Mouse (Mus musculus): ENCODE data around the gene Sgms2.

The Sgms2 gene

DNA sequence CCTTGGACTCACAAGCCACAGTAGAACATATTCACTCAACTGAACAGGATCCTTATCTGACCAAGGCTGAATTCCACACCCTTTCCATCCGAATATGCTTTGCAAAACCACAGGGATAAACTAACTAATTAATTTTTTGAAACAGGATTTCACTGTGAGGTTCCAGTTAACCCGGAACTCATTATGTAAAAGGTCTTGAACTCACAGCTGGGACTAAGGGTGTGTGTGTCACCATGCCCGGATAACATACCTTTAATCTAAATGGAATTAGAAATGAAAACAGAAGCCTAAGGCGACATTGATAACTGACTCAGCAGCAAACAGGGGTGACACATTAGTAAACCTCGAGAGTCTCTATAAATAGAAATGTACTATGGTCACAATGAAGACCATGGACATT is 5.8 kb downstream of the Sgms2 start:
- in situ Hi-C loops (cut with MseI, MboI): no loop called here

- in situ Hi-C loops (cut with MseI, MboI): no loop called here
Measured at GRCm38 (mm10) chr3:131483650-131484049, 7.6 kb downstream of the Sgms2 start.

GRCm38 (mm10) chr3:131481976-131482712 is 9.1 kb downstream of the Sgms2 start:
- in situ Hi-C loops (cut with MseI, MboI): no loop called here

GRCm38 (mm10) chr3:131480659-131481058 is 10.6 kb downstream of the Sgms2 start:
- in situ Hi-C loops (cut with MseI, MboI): no loop called here

GRCm38 (mm10) chr3:131479415-131479814 is 11.8 kb downstream of the Sgms2 start:
- in situ Hi-C loops (cut with MseI, MboI): no loop called here

DNA sequence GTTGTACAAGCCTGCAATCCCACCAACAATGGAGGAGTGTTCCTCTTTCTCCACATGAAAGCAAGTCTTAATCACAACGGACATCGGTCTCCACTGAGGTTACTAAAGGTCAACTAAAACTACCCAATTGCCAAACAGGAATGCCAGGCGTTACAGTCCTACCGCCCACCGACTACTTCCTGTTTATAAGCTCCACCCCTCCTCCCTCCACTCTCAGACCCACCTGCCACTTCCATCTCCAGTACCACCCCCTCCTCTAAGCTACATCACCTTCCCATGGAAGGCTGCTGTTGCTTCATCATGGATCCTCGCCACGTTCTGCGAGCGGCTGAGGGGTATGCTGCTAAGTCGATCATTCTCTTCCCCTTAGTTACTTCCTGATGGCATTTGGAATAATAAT is 15.2 kb downstream of the Sgms2 start:
- in situ Hi-C loops (cut with MseI, MboI): no loop called here

DNA sequence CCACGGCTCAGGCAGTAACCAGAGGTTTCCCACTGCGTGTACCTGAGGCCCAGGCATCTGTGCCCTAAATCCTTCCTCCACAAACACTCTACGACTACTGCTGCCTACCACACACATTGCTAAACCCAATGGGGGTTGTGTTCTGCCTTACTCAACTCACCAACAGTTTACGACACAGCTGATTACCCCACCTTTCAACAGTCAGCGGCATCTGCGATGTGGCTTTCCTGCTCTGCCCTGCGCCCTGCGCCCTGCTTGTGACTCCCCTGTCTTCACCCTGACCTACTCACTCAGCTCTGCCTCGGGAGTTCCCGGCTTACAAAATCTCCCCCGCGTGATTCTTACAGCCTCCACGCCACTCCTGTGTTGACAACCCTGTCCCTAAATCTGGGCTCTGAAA is 16.7 kb downstream of the Sgms2 start:
- in situ Hi-C loops (cut with MseI, MboI): no loop called here

GRCm38 (mm10) chr3:131473496-131473895 is 17.7 kb downstream of the Sgms2 start:
- in situ Hi-C loops (cut with MseI, MboI): no loop called here

DNA sequence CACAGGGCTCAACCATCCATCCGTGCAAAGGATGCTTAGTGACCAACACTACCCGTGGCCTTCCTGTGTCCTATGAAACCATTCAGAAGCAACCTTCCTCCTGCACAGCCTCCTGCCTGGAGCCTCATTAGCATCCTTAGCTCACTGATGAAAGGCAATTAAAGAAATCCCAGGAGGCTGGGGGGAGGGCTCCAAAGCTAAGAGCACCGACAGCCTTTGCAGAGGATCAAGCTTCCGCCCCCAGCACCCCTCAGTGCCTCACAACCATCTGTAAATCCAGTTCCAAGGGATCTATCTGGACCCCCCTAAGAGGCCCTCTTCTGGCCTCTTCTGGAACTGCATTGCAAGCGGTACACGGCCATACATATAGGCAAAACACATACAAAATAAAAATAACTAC is 19.4 kb downstream of the Sgms2 start:
- in situ Hi-C loops (cut with MseI, MboI): no loop called here

DNA sequence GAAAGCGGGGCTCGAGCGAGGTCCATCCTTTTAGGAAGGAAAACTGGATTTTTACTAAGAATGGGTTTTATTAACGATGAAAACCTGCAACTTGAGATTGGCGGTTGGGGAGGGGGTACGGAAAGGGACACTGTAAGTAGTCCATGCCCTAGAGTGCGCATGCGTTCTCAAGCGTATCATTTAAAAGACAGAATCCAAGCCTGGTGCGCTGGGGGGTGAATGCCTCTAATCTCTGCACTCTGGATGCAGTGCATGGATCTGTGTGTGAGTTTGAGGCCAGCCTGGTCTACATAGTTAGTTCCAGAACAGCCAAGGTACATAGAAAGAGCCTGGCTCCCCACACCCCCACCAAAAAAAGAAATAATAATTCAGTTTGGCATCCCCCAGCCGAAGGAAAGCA is 19.8 kb downstream of the Sgms2 start:
- in situ Hi-C loops (cut with MseI, MboI): no loop called here

GRCm38 (mm10) chr3:131470837-131471236 is 20.4 kb downstream of the Sgms2 start:
- in situ Hi-C loops (cut with MseI, MboI): no loop called here

DNA sequence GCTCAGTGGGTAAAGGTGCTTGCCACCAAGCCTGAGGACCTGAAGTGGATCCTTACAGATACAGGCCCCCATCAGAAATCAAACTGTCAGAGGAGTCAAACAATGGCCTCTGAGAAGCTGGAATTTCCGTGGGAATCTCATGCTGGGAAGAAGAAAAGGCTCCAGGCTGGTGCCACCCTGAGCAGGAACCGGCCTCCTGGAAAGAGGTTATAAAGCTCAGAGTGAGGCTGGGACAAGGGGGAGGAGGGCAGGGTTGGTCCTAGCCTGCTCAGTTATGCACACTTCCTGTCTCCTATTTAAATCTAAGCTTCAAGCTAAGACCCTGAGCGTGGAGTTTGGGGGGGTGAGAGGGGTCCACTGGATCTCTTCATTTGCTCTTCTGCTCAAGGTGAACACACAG is 21.6 kb downstream of the Sgms2 start:
- in situ Hi-C loops (cut with MseI, MboI): no loop called here

GRCm38 (mm10) chr3:131466371-131466770 is 24.8 kb downstream of the Sgms2 start:
- in situ Hi-C loops (cut with MseI, MboI): no loop called here

GRCm38 (mm10) chr3:131465536-131466260 is 25.5 kb downstream of the Sgms2 start:
- in situ Hi-C loops (cut with MseI, MboI): no loop called here

- in situ Hi-C loops (cut with MseI, MboI): no loop called here
Measured at GRCm38 (mm10) chr3:131372996-131373395, 118.2 kb downstream of the Sgms2 start.

DNA sequence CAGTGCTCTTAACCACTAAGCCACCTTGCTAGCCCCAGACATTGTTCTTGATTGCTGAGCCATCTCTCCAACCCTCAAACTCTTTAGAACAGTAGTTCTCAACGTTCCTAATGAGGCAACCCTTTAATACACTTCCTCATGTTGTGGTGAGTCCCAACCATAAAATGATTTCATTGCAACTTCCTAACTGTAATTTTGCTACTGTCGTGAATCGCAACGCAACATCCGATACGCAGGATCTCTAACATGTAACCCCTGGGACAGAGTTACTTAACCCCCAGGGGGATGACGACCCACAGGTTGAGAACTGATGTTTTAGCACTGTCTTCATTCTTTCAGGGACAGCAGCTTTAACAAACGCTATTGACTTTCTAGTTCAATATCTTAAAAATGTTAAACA is 122.5 kb downstream of the Sgms2 start:
- in situ Hi-C loops (cut with MseI, MboI): no loop called here

GRCm38 (mm10) chr3:131367452-131367851 is 123.8 kb downstream of the Sgms2 start:
- in situ Hi-C loops (cut with MseI, MboI): no loop called here

DNA sequence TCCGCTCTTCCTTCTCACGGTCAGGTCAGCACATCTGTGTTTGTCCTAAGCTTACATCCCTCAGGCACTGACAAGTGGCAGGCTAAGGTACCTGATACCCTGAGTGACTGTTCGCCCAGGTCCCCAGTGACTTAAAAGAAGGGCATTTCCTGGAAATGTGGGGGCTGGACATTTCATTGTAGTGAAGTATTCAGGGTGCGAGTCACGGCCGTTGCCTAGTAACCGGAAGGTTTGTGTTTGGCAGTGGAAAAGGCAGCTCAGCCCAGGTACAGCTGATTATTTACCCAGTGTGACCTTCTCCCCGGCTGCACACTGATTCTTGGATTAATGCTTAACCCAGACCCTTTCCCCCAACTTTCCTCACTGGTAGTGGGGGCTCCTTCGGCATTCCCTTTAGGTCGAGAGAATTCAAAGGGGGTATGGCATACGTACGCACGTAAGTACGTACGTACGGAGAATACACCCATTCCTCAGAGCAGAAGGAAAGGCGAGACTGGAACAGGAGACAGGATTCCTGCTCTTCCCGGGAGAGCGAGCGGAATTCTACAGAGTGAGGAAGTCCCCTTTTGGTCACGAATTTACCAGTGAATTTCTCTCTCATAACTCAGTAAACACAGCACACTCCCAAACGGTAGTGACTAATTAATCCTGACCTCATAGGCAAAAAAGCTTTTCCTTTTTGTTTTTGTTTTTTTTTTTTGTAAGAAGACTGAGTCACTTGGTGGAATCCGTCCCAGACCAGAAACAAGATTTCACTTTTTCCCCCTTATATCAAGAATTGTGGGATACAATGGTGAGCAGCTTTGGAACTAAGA is 126.4 kb downstream of the Sgms2 start:
- in situ Hi-C loops (cut with MseI, MboI): no loop called here

GRCm38 (mm10) chr3:131364194-131364593 is 127.0 kb downstream of the Sgms2 start:
- in situ Hi-C loops (cut with MseI, MboI): no loop called here

- in situ Hi-C loops (cut with MseI, MboI): no loop called here
Measured at GRCm38 (mm10) chr3:131363602-131364001, 127.6 kb downstream of the Sgms2 start.

DNA sequence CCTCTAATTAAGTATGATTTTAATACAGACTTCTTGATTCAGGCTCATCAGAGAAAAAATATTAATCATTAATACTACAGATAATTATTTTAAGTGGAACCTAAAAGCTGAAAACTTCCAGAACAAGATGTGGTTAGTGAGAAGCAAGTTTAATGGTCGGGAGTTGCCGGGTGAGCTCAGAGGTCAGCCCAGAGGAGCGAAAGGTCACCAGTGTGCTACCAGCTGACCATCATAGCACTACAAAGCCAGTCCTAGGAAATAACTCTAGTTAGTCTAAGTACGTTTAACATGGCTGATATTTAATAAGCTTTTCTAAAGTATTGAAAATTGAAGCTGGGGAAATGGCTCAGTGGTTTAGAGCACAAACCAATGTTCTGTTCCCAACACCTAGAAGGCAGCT is 129.3 kb downstream of the Sgms2 start:
- in situ Hi-C loops (cut with MseI, MboI): no loop called here

GRCm38 (mm10) chr3:131359011-131359410 is 132.2 kb downstream of the Sgms2 start:
- in situ Hi-C loops (cut with MseI, MboI): no loop called here
